Mouse (Mus musculus): ENCODE data around the gene Capns2. TPM values are rescaled to one million over a fixed set of nuclear protein-coding genes. Genes with fewer than 3 reads are reported as not detected.
"Not testable (repeated sequence)": the region's sequence is repeated elsewhere in the genome, so short reads cannot be mapped to it uniquely, and the experiment has no call there.

Gene Capns2
- polyA plus RNA-seq, 1 experiment: 0.18 TPM

GRCm38 (mm10) chr8:92872063-92872759, 29.0 kb upstream of the Capns2 start:
- TF ChIP-seq FLI1 (IDR thresholded peaks at IDR 0.05; ENCODE audit: low read length): no peak
- TF ChIP-seq GATA1 (IDR thresholded peaks at IDR 0.05; ENCODE audit: borderline replicate concordance, low read length): no peak
- H3K36me3 ChIP-seq (replicated peaks; ENCODE audit: low read length): no peaks in the 10 kb centered on the region
- H3K4me3 ChIP-seq (replicated peaks): no peak overlapping the region
- H3K4me1 ChIP-seq: no peaks in the 10 kb centered on the region
- no peaks in the 10 kb centered on the region for H3K9me3 ChIP-seq
- no peaks in the 10 kb centered on the region for H3K27me3 ChIP-seq (replicated peaks)

DNA sequence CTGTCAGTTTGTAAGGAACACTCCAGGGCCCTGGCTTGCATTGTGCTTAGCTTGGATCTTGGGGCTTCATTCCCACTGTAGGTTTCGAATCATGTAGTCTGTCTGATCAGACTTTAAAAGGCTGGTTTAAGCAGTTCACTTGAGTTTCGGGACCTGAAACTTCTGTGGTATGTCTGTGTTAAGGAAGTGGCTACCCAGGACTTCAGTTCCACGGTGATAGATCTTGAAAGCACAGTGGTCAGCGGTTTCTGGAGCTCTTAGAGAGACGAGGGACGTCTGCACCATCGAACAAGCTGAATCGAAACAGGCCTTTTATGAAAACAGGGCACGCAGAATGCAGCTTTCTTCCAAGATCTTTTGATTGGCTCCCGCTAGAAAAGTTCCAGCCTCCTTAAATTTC, 25.4 kb upstream of the Capns2 start:
- H3K36me3 ChIP-seq (replicated peaks; ENCODE audit: low read length): no peaks in the 10 kb centered on the region
- H3K27me3 ChIP-seq (replicated peaks): no peaks in the 10 kb centered on the region
- TF ChIP-seq GATA1 (IDR thresholded peaks at IDR 0.05; ENCODE audit: borderline replicate concordance, low read length): no peak
- no peak for TF ChIP-seq FLI1 (IDR thresholded peaks at IDR 0.05; ENCODE audit: low read length)
- no peaks in the 10 kb centered on the region for H3K4me1 ChIP-seq
- H3K4me3 ChIP-seq (replicated peaks): no peak overlapping the region
- H3K9me3 ChIP-seq: no peaks in the 10 kb centered on the region

GRCm38 (mm10) chr8:92881247-92881646, 20.0 kb upstream of the Capns2 start:
- Histone ChIP-seq H3K9me3 (no peaks in the 10 kb centered on the region), H3K4me1 (no peaks in the 10 kb centered on the region), H3K36me3 (replicated peaks; ENCODE audit: low read length) (no peaks in the 10 kb centered on the region), H3K27me3 (replicated peaks) (no peaks in the 10 kb centered on the region), H3K4me3 (replicated peaks) (peak overlapping the region; percentile 46)
- TF ChIP-seq GATA1 (IDR thresholded peaks at IDR 0.05; ENCODE audit: borderline replicate concordance, low read length): no peak
- TF ChIP-seq FLI1 (IDR thresholded peaks at IDR 0.05; ENCODE audit: low read length): no peak

DNA sequence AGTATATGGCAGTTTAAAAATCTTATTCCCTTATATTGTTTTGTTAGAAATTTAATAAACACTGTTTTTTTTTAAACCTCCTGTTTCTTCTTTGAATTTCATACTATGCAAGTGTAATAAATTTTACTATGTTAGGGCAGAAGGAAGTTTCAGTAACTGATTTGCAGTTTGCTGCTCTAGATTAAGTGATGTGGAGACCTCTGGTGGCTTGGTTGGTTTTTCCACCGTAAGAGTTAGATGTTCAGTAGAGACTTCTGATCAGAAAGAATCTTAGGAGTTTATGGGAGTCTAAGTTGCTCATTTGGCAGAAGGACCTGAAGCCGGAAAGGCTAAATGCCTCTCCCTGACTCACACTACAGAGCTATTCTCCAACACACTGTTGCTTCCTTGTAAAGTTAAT, 17.4 kb upstream of the Capns2 start:
- no peaks in the 10 kb centered on the region for H3K27me3 ChIP-seq (replicated peaks)
- no peaks in the 10 kb centered on the region for H3K36me3 ChIP-seq (replicated peaks; ENCODE audit: low read length)
- no peaks in the 10 kb centered on the region for H3K4me1 ChIP-seq
- 0 out of 2 replicates have a peak, but pooled peaks cover 2% of the 10 kb centered on the region for H3K9me3 ChIP-seq
- no peak overlapping the region for H3K4me3 ChIP-seq (replicated peaks)
- TF ChIP-seq FLI1 (IDR thresholded peaks at IDR 0.05; ENCODE audit: low read length): no peak
- TF ChIP-seq GATA1 (IDR thresholded peaks at IDR 0.05; ENCODE audit: borderline replicate concordance, low read length): no peak

DNA sequence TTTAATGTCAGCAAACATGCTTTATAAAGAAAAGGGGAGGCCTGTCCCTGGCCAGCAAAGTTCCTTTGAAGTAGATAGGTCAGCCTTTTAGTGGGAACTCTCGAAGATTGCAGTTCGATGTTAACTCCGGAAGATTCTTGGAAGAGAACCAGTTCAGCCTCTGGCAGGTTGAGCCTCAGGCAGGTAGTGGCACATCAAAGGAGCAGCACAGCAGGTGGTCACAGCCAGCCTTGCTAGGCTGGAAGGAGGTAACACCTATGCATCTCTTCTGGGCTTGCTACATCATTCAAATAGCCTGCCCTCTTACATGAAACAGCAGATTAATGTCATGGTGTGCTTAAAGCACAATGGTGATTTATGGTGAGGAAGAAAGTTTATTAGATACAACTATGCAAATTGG, 9.0 kb upstream of the Capns2 start:
- not testable (repeated sequence) for H3K4me1 ChIP-seq; H3K36me3 ChIP-seq (replicated peaks; ENCODE audit: low read length); H3K9me3 ChIP-seq; H3K4me3 ChIP-seq (replicated peaks); H3K27me3 ChIP-seq (replicated peaks)

GRCm38 (mm10) chr8:92893870-92894269, 7.3 kb upstream of the Capns2 start:
- H3K4me3 ChIP-seq (replicated peaks): no peak overlapping the region
- 0 out of 2 replicates have a peak, but pooled peaks cover 4% of the 10 kb centered on the region for H3K9me3 ChIP-seq
- H3K4me1 ChIP-seq: no peaks in the 10 kb centered on the region
- no peaks in the 10 kb centered on the region for H3K27me3 ChIP-seq (replicated peaks)
- no peak for TF ChIP-seq FLI1 (IDR thresholded peaks at IDR 0.05; ENCODE audit: low read length)
- TF ChIP-seq GATA1 (IDR thresholded peaks at IDR 0.05; ENCODE audit: borderline replicate concordance, low read length): no peak
- no peaks in the 10 kb centered on the region for H3K36me3 ChIP-seq (replicated peaks; ENCODE audit: low read length)

- Histone ChIP-seq H3K36me3 (replicated peaks; ENCODE audit: low read length) (no peaks in the 10 kb centered on the region), H3K4me3 (replicated peaks) (no peak overlapping the region), H3K4me1 (no peaks in the 10 kb centered on the region), H3K27me3 (replicated peaks) (no peaks in the 10 kb centered on the region), H3K9me3 (no peaks in the 10 kb centered on the region)
- TF ChIP-seq FLI1 (IDR thresholded peaks at IDR 0.05; ENCODE audit: low read length): no peak
- no peak for TF ChIP-seq GATA1 (IDR thresholded peaks at IDR 0.05; ENCODE audit: borderline replicate concordance, low read length)
Measured at GRCm38 (mm10) chr8:92895053-92895452, 6.2 kb upstream of the Capns2 start.

- H3K27me3 ChIP-seq (replicated peaks): no peaks in the 10 kb centered on the region
- TF ChIP-seq FLI1 (IDR thresholded peaks at IDR 0.05; ENCODE audit: low read length) (no peak), GATA1 (IDR thresholded peaks at IDR 0.05; ENCODE audit: borderline replicate concordance, low read length) (no peak)
- H3K4me3 ChIP-seq (replicated peaks): no peak overlapping the region
- no peaks in the 10 kb centered on the region for H3K9me3 ChIP-seq
- no peaks in the 10 kb centered on the region for H3K36me3 ChIP-seq (replicated peaks; ENCODE audit: low read length)
- H3K4me1 ChIP-seq: no peaks in the 10 kb centered on the region
Measured at GRCm38 (mm10) chr8:92896056-92896455, 5.2 kb upstream of the Capns2 start.

DNA sequence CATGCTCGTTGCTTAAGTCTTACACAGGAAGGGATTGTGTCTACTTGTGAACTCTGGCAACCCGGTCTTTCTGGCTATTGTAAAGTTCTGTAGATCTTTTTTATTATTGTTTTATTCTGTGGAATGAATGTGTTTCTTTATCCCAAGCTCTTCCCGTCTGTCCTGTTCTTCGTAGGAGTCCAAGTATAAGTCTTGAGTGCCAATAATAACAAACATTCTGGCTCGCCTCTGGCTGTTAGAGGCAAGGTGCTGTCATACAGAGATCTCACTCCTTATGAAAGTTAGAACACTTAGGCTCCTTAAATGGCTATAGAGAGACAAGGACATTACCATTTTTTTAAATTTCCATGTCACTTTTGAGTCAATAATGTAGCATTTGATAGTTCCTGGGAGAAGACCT, 4.6 kb upstream of the Capns2 start:
- H3K4me1 ChIP-seq: no peaks in the 10 kb centered on the region
- TF ChIP-seq FLI1 (IDR thresholded peaks at IDR 0.05; ENCODE audit: low read length) (no peak), GATA1 (IDR thresholded peaks at IDR 0.05; ENCODE audit: borderline replicate concordance, low read length) (no peak)
- H3K36me3 ChIP-seq (replicated peaks; ENCODE audit: low read length): no peaks in the 10 kb centered on the region
- H3K27me3 ChIP-seq (replicated peaks): no peaks in the 10 kb centered on the region
- peaks cover 5% of the 10 kb centered on the region for H3K9me3 ChIP-seq
- H3K4me3 ChIP-seq (replicated peaks): no peak overlapping the region

DNA sequence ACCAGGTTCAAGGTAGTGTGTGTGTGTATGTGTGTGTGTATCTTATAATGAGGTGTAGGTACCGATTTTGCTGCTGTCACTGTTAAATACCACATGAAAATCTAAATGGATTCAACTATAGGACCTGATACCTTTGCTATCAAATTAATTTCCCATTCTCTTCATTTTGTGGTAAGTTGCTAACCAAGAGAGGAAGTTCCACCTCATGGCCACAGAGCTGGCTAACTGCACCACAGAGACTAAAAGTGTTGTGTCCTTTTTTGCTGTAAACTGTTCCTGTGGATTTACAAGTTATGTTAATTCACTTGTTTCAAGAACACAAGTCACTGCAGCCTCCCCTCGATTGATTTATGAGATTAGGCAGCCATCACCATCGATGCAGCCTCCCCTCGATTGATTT, 3.4 kb upstream of the Capns2 start:
- H3K4me3 ChIP-seq (replicated peaks): no peak overlapping the region

GRCm38 (mm10) chr8:92899590-92899989, 1.6 kb upstream of the Capns2 start:
- Histone ChIP-seq H3K27me3 (replicated peaks) (no peaks in the 10 kb centered on the region), H3K36me3 (replicated peaks; ENCODE audit: low read length) (no peaks in the 10 kb centered on the region), H3K4me3 (replicated peaks) (no peak overlapping the region), H3K4me1 (no peaks in the 10 kb centered on the region), H3K9me3 (peaks cover 15% of the 10 kb centered on the region)
- TF ChIP-seq FLI1 (IDR thresholded peaks at IDR 0.05; ENCODE audit: low read length): no peak
- no peak for TF ChIP-seq GATA1 (IDR thresholded peaks at IDR 0.05; ENCODE audit: borderline replicate concordance, low read length)

More for the DNA sequence above, 3.4 kb upstream of the Capns2 start:
- Histone ChIP-seq H3K36me3 (replicated peaks; ENCODE audit: low read length) (no peaks in the 10 kb centered on the region), H3K4me1 (no peaks in the 10 kb centered on the region), H3K9me3 (peaks cover 11% of the 10 kb centered on the region), H3K27me3 (replicated peaks) (no peaks in the 10 kb centered on the region)
- TF ChIP-seq FLI1 (IDR thresholded peaks at IDR 0.05; ENCODE audit: low read length) (no peak), GATA1 (IDR thresholded peaks at IDR 0.05; ENCODE audit: borderline replicate concordance, low read length) (no peak)

All from megakaryocyte, embryonic 14.5 days (primary cell).